Mouse (Mus musculus) C2C12 (cell line): ENCODE results near the gene Tiam2.

Experiments
- CEBPB ChIP-seq: IDR thresholded peaks from one replicate; pipeline ENCODE4 v1.6.1; 2011; ENCODE audit warnings: low read depth, mild to moderate bottlenecking, control low read depth, moderate library complexity
- CTCF ChIP-seq: IDR thresholded peaks from one replicate; pipeline ENCODE4 v1.5.1; 2011; ENCODE audit not compliant: control insufficient read depth, insufficient read depth, insufficient read length
- MAX ChIP-seq: IDR thresholded peaks from one replicate; pipeline ENCODE4 v1.6.1; 2011; ENCODE audit warnings: mild to moderate bottlenecking, control low read depth
- MYOD1 ChIP-seq: IDR thresholded peaks from one replicate; pipeline ENCODE4 v1.6.1; 2011; ENCODE audit warnings: low read depth; ENCODE audit not compliant: control insufficient read depth, insufficient read length
- MYOG ChIP-seq: IDR thresholded peaks from one replicate; pipeline ENCODE4 v1.6.1; 2011; ENCODE audit not compliant: control insufficient read depth, insufficient read length; ENCODE audit errors: extremely low read depth
- USF1 ChIP-seq: IDR thresholded peaks from one replicate; pipeline ENCODE4 v1.6.1; 2011; ENCODE audit warnings: low read depth, mild to moderate bottlenecking, control low read depth, moderate library complexity

DNA sequence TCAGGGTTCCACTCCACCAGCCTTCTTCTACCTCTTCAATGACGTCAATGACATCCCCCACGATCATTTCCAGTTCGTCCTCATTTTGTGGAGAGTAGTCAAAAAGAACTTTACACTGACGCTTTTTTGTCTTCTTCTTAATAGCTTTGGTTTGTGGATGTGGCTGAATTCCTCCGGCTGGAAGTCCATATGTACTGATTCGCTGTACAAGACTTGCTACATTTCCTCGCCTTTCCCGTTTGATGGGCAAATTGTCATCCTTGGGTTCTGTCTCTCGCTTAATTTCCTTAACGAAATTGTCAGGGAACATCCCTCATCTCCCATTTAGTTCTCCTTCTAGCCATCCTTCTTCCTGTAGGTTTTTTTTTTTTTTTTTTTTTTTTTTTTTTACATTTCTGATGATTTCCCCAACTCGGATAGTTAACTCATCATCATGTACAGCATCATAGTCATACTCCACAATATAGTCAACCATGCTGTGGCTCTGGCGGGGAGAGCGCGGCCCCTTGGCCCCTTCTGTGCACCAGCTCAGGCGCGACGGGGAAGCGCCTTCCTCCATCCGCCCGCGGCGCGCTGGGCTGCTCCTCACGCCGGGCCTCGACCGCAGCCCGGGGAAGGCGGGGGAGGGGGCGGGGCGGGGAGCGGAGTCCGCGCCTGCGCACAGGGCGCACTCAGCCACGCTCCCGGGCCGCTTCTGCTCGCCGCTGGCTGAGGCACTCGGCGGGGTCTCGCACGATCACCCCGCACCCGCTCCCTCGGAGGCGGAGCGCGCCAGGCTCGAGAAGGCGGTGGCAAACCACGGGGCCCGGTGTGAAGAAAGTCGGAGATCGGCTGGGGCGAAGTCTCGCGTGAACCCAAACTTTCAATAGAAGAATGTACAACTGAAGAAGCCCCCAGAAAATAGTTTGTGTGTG lies 12.4 kb upstream of the Tiam2 start:
- no peak for TF ChIP-seq CEBPB
- TF ChIP-seq CTCF: no peak
- TF ChIP-seq USF1: no peak
- TF ChIP-seq MYOG: no peak
- no peak for TF ChIP-seq MYOD1
- TF ChIP-seq MAX: no peak
